Comparison of ENCODE assay signal across 17 mouse cellular contexts in genomic region chr1:90408504-90409215, GRCm38 (mm10).
DNase-seq lines count a peak whose midpoint lies in the region; ATAC-seq lines count a peak whose summit lies in the region.
"Had no signal": no experiment of that assay in that cellular context is flagged by ENCODE, and none has a peak within 500 bp of the region (broad histone marks: within the 10 kb centered on the region; RNA-seq: fewer than 3 reads in every experiment).

No protein-coding gene starts in this region.

- no peak overlapping the region for H3K27ac ChIP-seq in intestine, embryonic 16.5 days (ENCODE audit: low read length)
- H3K27ac ChIP-seq: forebrain, embryonic 12.5 days; limb, embryonic 12.5 days; liver, embryonic 15.5 days had no signal

- no peak overlapping the region for H3K4me3 ChIP-seq in intestine, embryonic 16.5 days (ENCODE audit: low read length)
- H3K4me3 ChIP-seq: forebrain, embryonic 12.5 days; limb, embryonic 12.5 days; liver, embryonic 15.5 days had no signal

- ATAC-seq in intestine, embryonic 16.5 days: peak; percentile 73
- ATAC-seq: hindbrain, embryonic 16.5 days had no signal

- DNase-seq in kidney, postnatal 14 days: peak; percentile 21
- DNase-seq in kidney, adult 18-20 months: no peak
- DNase-seq in brain, adult 2 months (ENCODE audit: low read depth, low spot score): peak; percentile 39
- DNase-seq in lung, postnatal 25 days (ENCODE audit: low spot score): peak; percentile 71
- no peak for DNase-seq in B cell, adult 2 months
- DNase-seq in frontal cortex, postnatal 36 days (ENCODE audit: low spot score in 2 of 2): no peak
- no peak for DNase-seq in urinary bladder, postnatal 25 days (ENCODE audit: low spot score)
- DNase-seq: adrenal gland, postnatal 14 days; cerebellum, adult 8-10 months; right cerebral cortex, adult 18-20 months; spleen, adult 18-20 months had no signal

- H3K27me3 ChIP-seq in intestine, embryonic 16.5 days (replicated peaks; ENCODE audit: control insufficient read depth, insufficient read depth, low read length): no peaks in the 10 kb centered on the region
- H3K27me3 ChIP-seq: forebrain, embryonic 12.5 days; limb, embryonic 12.5 days; liver, embryonic 15.5 days had no signal

- H3K36me3 ChIP-seq in intestine, embryonic 16.5 days (ENCODE audit: control insufficient read depth, insufficient read depth, low read length): no peaks in the 10 kb centered on the region
- H3K36me3 ChIP-seq: forebrain, embryonic 12.5 days; limb, embryonic 12.5 days; liver, embryonic 15.5 days had no signal

- no peak overlapping the region for H3K9ac ChIP-seq in intestine, embryonic 16.5 days (ENCODE audit: low read depth, low read length)
- H3K9ac ChIP-seq: forebrain, embryonic 12.5 days; limb, embryonic 12.5 days; liver, embryonic 15.5 days had no signal

- WGBS in intestine, embryonic 16.5 days: 44% methylated on average over 16 of the region's 16 CpGs

- H3K4me2 ChIP-seq in intestine, embryonic 16.5 days (ENCODE audit: low read depth, low read length): no peak overlapping the region
- H3K4me2 ChIP-seq: forebrain, embryonic 12.5 days; heart, embryonic 11.5 days; limb, embryonic 12.5 days; liver, embryonic 15.5 days had no signal

- H3K9me3 ChIP-seq in intestine, embryonic 16.5 days (ENCODE audit: control insufficient read depth, low read length): no peaks in the 10 kb centered on the region
- H3K9me3 ChIP-seq: forebrain, embryonic 12.5 days; limb, embryonic 12.5 days; liver, embryonic 15.5 days had no signal

- H3K4me1 ChIP-seq in intestine, embryonic 16.5 days (ENCODE audit: control insufficient read depth, insufficient read depth, low read length): 0 out of 2 replicates have a peak, but pooled peaks cover 4% of the 10 kb centered on the region
- H3K4me1 ChIP-seq: liver, embryonic 15.5 days had no signal

Comparison
In these comparisons a context has a peak if more than half of its experiments do, and no peak if none do; other contexts are left out.
1. DNase-seq: peak in kidney, postnatal 14 days (single experiment), brain, adult 2 months (single experiment) and lung, postnatal 25 days (single experiment); none in kidney, adult 18-20 months (single experiment), B cell, adult 2 months (0 of 2), frontal cortex, postnatal 36 days (0 of 2) and urinary bladder, postnatal 25 days (single experiment).